Mouse (Mus musculus) megakaryocyte, embryonic 14.5 days (primary cell): ENCODE measurements around the gene Sin3a.

Experiments
- FLI1 ChIP-seq: IDR thresholded peaks from 2 replicates; pipeline ENCODE4 v1.6.1; 2012; ENCODE audit warnings: low read length, inconsistent platforms, mixed read lengths
- GATA1 ChIP-seq: IDR thresholded peaks from 3 replicates; pipeline ENCODE4 v1.6.1; 2012; ENCODE audit warnings: mixed read lengths, low read length, inconsistent platforms, borderline replicate concordance

- TF ChIP-seq GATA1: no peak
- TF ChIP-seq FLI1: no peak
Measured at GRCm38 (mm10) chr9:57156823-57157222, 85.0 kb downstream of the Sin3a start.
